Mouse (Mus musculus): ENCODE data around the gene Pklr. TPM values are rescaled to one million over a fixed set of nuclear protein-coding genes. Genes with fewer than 3 reads are reported as not detected.

Pklr gene
- polyA plus RNA-seq (2015; fragmentation: Nextera tagmentation; extraction: Ambion mirVana), result 0.30 TPM in 1 of 2 replicates, not detected in the other

DNA sequence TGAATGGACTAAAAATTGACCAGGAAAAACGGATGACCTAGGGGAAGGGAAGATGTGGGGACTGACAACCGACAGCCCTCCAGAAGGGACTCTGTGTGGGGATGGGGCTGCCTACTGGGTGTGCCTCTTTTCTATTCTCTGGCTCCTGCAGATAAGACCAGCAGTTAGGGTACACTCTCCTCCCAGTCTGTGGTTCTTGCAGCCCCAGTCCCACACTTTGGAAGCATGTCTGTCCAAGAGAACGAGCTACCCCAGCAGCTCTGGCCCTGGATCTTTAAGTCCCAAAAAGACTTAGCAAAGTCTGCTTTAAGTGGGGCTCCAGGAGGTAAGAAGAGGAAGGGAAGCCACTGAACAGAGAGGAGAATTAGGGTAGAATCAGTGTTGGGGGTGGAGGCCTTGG lies at the start of gene Pklr:
Gene Pklr, plus strand, starts transcription at position 185 of the 400 bp plus-strand sequence.
- Histone ChIP-seq H3K4me1 (ENCODE audit: control insufficient read depth, insufficient read depth, low read length) (peaks cover 5% of the 10 kb centered on the region), H3K36me3 (ENCODE audit: control insufficient read depth, insufficient read depth, low read length) (no peaks in the 10 kb centered on the region), H3K4me2 (ENCODE audit: low read length) (no peak within 1 kb of the TSS), H3K9me3 (replicated peaks; ENCODE audit: control insufficient read depth, low read length, poor library complexity, severe bottlenecking) (no peaks in the 10 kb centered on the region), H3K9ac (ENCODE audit: low read depth, low read length) (no peak within 1 kb of the TSS), H3K27ac (ENCODE audit: low read length) (no peak within 1 kb of the TSS), H3K27me3 (ENCODE audit: control insufficient read depth, insufficient read depth, low read depth, low read length) (no peaks in the 10 kb centered on the region), H3K4me3 (ENCODE audit: low read depth, low read length) (no peak within 1 kb of the TSS)
- ATAC-seq, result no peak
- 57% methylated on average over 3 of the region's 3 CpGs for WGBS

DNA sequence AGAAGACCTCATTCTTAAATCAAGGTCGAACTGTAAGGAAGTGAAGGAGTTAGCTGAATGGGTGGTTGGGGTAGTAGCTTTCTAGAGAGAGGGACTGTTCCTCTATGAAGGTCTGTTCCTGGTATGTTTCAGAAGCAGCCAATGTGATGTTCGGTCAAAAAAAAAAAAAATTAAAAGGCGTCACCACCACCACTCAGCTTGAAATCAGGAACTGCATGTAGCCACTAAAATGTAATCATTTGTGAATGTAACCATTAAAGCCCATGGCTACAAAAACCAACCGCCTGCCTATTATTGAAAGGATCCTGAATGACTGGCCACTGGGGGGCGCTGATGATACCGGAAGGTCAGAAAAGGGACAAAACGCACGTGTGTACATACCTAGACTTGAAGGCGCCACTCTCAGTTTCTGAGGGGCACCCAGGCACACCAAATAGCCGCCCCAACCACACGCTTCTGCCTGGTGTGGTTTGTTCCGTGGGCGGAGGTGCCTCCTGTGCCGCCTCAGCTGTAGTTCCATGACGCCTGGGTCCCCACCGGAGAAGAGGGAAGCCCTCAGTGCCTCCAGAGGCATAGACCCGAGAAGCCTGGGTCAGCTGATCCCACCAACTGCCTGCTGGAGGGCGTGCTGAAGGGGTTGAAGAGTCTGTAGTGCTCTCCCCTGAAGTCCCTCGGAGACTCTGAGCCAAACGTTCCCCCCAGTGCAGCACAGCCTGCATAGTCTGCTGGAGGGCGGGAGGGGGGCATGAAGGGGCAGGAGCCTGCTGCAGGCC lies 48.4 kb upstream of the Pklr start:
- Histone ChIP-seq H3K9ac (ENCODE audit: low read depth, low read length) (no peak overlapping the region), H3K36me3 (ENCODE audit: control insufficient read depth, insufficient read depth, low read length) (peaks cover 33% of the 10 kb centered on the region), H3K27ac (ENCODE audit: low read length) (no peak overlapping the region), H3K27me3 (ENCODE audit: control insufficient read depth, insufficient read depth, low read depth, low read length) (no peaks in the 10 kb centered on the region), H3K9me3 (replicated peaks; ENCODE audit: control insufficient read depth, low read length, poor library complexity, severe bottlenecking) (no peaks in the 10 kb centered on the region), H3K4me3 (ENCODE audit: low read depth, low read length) (no peak overlapping the region), H3K4me2 (ENCODE audit: low read length) (no peak overlapping the region), H3K4me1 (ENCODE audit: control insufficient read depth, insufficient read depth, low read length) (peaks cover 19% of the 10 kb centered on the region)
- 25% methylated on average over 19 of the region's 21 CpGs for WGBS
- no peak for ATAC-seq

DNA sequence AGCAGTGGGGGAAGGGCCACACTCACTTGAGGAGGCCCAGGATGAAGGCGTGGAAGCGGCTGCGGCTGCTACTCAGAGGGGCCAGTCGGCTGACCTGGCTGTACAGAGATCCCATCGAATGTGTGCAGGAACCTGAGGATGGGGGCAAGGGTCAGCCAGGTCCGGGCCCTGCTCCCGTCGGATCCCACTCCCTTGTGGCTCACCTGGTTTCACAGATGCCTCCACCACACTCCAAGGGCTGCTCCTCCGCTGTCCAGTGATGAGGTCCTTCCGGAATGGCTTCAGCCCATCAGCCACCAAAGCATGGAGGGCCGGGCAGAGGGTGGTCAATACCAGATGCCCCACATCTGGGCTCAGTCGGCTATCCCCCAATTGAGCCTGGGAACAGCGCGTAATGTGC lies 47.0 kb upstream of the Pklr start:
- Histone ChIP-seq H3K4me3 (ENCODE audit: low read depth, low read length) (no peak overlapping the region; the same call in 1 of the 2 replicates), H3K9ac (ENCODE audit: low read depth, low read length) (peak overlapping the region; percentile 86; the same call in 1 of the 2 replicates)
- 62% methylated on average over 14 of the region's 14 CpGs for WGBS

DNA sequence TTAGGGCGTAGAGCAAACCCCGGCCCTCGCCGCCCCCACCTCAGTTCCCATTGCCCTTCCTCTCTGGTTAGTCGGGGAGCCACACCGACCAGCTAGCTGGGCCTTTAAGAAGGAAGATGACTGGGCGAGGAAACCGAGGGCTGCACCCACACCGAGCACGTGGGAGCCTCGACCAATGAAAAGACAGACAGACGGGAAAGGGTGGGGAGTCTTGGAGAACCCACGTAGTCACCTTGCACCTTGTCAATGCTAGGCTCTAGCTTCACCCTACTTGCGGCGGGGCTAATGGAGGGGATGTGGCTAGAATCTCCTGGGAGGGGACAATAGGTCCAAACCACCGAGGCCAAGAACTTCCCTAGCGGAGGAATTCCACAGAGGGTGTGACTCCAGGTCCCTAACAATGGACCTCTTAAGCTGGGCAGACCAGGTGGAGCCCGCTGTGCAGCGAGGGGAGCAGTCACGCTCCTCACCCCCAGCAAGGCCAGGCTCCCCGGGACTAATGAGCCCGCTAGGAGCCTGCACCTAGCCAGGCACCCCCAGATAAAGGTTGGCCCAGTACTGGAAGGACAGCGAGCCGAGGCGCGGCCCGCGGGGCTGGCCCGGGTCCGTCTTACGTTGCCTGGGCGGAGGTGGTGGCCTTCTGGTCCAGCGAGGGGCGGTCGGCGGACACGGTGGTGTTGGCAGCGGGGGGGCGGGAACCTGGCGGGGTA lies 45.9 kb upstream of the Pklr start:
- Histone ChIP-seq H3K4me3 (ENCODE audit: low read depth, low read length) (peak overlapping the region; percentile 82), H3K4me2 (ENCODE audit: low read length) (peak overlapping the region; percentile 97), H3K27me3 (ENCODE audit: control insufficient read depth, insufficient read depth, low read depth, low read length) (no peaks in the 10 kb centered on the region), H3K9ac (ENCODE audit: low read depth, low read length) (peak overlapping the region; percentile 86), H3K9me3 (replicated peaks; ENCODE audit: control insufficient read depth, low read length, poor library complexity, severe bottlenecking) (no peaks in the 10 kb centered on the region), H3K4me1 (ENCODE audit: control insufficient read depth, insufficient read depth, low read length) (peaks cover 19% of the 10 kb centered on the region), H3K27ac (ENCODE audit: low read length) (peak overlapping the region; percentile 79), H3K36me3 (ENCODE audit: control insufficient read depth, insufficient read depth, low read length) (peaks cover 32% of the 10 kb centered on the region)
- ATAC-seq, result peak; percentile 73
- under 1% methylated on average over 37 of the region's 40 CpGs for WGBS

More for the DNA sequence above, 47.0 kb upstream of the Pklr start:
- no peak overlapping the region for H3K27ac ChIP-seq (ENCODE audit: low read length)
- H3K4me1 ChIP-seq (ENCODE audit: control insufficient read depth, insufficient read depth, low read length), result peaks cover 19% of the 10 kb centered on the region
- no peaks in the 10 kb centered on the region for H3K9me3 ChIP-seq (replicated peaks; ENCODE audit: control insufficient read depth, low read length, poor library complexity, severe bottlenecking)
- H3K4me2 ChIP-seq (ENCODE audit: low read length), result peak overlapping the region; percentile 97
- no peak for ATAC-seq
- H3K36me3 ChIP-seq (ENCODE audit: control insufficient read depth, insufficient read depth, low read length), result peaks cover 31% of the 10 kb centered on the region
- H3K27me3 ChIP-seq (ENCODE audit: control insufficient read depth, insufficient read depth, low read depth, low read length), result no peaks in the 10 kb centered on the region

DNA sequence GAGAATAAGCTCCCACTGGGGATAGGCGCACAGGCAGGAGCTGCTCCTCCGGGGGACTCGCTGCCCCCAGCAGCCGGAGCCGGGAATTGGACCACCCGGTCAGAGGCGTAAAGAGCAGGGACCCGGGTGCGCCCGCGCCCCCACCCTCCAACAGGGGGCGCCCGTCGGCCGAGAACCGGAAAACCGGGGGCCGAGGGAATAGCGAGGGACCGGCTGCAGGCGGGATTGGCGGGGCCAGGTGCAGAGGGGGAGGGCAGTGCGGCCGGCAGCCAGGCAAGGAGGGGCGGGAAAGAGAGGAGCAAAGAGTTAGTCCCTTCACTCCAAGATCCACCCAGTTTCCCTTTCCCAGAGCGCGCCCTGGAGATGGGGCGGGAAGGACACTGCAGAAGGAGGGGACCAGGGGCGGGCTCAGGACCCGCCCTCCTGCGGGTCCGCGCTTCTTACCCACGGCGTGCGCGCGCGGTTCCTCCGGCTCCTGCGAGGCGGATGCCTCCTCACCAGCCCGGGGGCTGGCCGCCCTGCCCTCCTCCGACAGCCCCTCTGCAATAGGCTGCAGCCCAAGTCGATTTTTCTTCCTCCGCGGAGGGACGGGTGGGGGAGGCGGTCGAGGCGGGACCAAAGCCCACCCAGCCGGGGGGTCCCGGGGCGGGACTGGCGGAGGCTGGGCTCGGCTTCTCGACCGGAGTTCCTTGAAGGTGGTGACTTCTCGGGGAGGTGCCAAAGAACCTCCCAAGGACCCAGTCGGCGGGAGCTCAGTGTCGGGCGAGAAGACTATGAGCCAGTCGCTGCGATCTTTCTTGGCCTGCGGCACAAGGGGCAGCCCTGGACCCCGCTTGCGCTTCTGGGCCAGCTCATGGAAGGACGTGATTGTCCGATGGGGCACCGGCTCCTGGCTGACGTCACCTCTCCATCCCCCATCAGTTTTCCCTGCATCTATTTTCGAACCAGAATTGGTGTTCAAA lies 45.0 kb upstream of the Pklr start:
- peak; percentile 46 for ATAC-seq
- under 1% methylated on average over 61 of the region's 74 CpGs for WGBS
- H3K4me1 ChIP-seq (ENCODE audit: control insufficient read depth, insufficient read depth, low read length), result peaks cover 19% of the 10 kb centered on the region
- H3K36me3 ChIP-seq (ENCODE audit: control insufficient read depth, insufficient read depth, low read length), result peaks cover 35% of the 10 kb centered on the region
- H3K27me3 ChIP-seq (ENCODE audit: control insufficient read depth, insufficient read depth, low read depth, low read length), result no peaks in the 10 kb centered on the region
- no peaks in the 10 kb centered on the region for H3K9me3 ChIP-seq (replicated peaks; ENCODE audit: control insufficient read depth, low read length, poor library complexity, severe bottlenecking)
- peak overlapping the region; percentile 82 for H3K4me3 ChIP-seq (ENCODE audit: low read depth, low read length)
- peak overlapping the region; percentile 97 for H3K4me2 ChIP-seq (ENCODE audit: low read length)
- peak overlapping the region; percentile 86 for H3K9ac ChIP-seq (ENCODE audit: low read depth, low read length)
- peak overlapping the region; percentile 79 for H3K27ac ChIP-seq (ENCODE audit: low read length)

DNA sequence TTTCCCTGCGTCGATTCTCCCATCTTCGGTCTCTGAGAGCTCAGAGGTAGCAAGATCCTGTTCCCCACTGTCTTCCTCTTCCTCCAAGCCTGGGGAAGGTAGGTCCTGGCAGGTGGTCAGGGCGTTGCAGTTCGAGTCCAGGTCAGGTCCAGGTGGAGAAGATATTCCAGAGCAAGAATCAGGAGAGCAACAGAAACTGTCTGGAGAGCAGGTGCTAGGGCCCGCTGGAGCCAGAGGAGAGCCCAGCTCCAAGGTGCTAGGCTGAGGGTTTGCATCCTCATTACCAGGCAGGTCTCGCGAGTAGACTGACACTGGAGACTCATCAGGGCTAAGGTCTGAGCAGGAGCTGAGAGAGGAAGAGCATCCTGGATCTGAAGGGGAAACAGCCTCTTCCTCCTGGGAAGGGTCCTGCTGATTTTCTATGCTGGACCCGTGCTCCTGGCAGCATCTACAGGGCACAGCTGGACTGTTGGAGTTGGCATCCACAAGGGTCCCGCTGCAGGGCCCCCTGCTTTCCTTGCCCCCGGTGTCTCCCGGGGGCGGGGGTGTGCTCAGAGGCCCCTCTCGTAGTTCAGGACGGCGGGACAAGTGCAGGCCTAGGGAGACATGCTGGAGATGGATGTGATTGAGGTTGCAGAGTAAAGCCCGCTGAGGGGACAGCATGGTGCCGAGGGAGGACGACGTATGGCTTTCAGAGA lies 44.0 kb upstream of the Pklr start:
- H3K4me3 ChIP-seq (ENCODE audit: low read depth, low read length), result peak overlapping the region; percentile 82
- H3K36me3 ChIP-seq (ENCODE audit: control insufficient read depth, insufficient read depth, low read length), result peaks cover 36% of the 10 kb centered on the region
- H3K4me2 ChIP-seq (ENCODE audit: low read length), result peak overlapping the region; percentile 97
- no peaks in the 10 kb centered on the region for H3K27me3 ChIP-seq (ENCODE audit: control insufficient read depth, insufficient read depth, low read depth, low read length)
- ATAC-seq, result no peak
- peaks cover 19% of the 10 kb centered on the region for H3K4me1 ChIP-seq (ENCODE audit: control insufficient read depth, insufficient read depth, low read length)
- peak overlapping the region; percentile 86 for H3K9ac ChIP-seq (ENCODE audit: low read depth, low read length)
- H3K9me3 ChIP-seq (replicated peaks; ENCODE audit: control insufficient read depth, low read length, poor library complexity, severe bottlenecking), result no peaks in the 10 kb centered on the region
- WGBS, result 7% methylated on average over 20 of the region's 20 CpGs
- peak overlapping the region; percentile 79 for H3K27ac ChIP-seq (ENCODE audit: low read length)

DNA sequence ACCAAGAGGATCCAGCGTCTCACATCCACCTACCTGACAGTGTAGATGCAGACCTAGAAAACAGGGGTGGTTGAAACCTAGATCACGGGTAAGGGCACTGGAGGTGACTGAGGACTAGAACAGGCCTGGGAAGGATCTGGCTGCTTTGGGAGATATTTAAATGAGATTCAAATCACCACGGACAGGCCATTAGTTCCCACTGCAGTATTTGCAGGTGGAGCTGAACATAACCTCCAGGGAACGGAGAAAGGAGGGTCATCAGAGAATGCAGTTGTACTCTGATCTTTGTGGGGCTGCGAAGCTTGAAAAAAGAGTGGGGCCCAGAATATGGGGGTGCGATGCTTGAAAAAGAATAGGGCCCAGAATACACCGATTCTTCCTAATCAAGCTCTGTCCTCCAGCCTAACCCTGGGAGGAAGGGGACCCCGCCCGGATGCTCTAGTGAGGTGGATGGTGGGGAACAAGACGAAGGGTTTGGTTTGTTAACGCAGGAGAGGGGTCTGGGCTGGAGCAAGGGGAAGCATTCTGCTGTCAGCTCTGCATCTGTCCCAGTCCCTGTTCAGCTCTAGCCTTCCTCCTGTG lies 43.3 kb upstream of the Pklr start:
- H3K4me2 ChIP-seq (ENCODE audit: low read length), result peak overlapping the region; percentile 97
- H3K36me3 ChIP-seq (ENCODE audit: control insufficient read depth, insufficient read depth, low read length), result peaks cover 36% of the 10 kb centered on the region
- peak overlapping the region; percentile 74 for H3K27ac ChIP-seq (ENCODE audit: low read length)
- no peaks in the 10 kb centered on the region for H3K9me3 ChIP-seq (replicated peaks; ENCODE audit: control insufficient read depth, low read length, poor library complexity, severe bottlenecking)
- 11% methylated on average over 11 of the region's 11 CpGs for WGBS
- H3K4me3 ChIP-seq (ENCODE audit: low read depth, low read length), result peak overlapping the region; percentile 82
- peak; percentile 32 for ATAC-seq
- H3K9ac ChIP-seq (ENCODE audit: low read depth, low read length), result peak overlapping the region; percentile 86
- H3K4me1 ChIP-seq (ENCODE audit: control insufficient read depth, insufficient read depth, low read length), result peaks cover 19% of the 10 kb centered on the region
- no peaks in the 10 kb centered on the region for H3K27me3 ChIP-seq (ENCODE audit: control insufficient read depth, insufficient read depth, low read depth, low read length)

DNA sequence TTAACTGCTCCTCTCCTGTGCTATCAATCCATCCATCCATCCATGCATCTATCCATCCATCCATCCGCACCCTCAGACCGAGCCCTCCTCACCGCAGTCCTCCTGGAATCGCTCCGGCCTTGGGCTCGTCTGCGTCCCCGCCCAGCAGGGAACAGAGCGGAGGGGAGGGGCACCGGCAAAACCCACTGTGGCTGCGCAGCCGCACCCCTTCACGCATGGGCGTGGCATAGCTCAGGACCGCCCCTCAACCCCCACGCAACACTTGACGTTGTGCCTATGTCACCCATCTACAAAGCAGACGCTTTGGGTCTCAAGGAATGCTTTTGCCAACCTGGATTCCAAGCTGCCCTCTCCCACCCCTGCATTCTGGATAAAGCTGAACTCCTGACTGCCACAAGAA lies 42.8 kb upstream of the Pklr start, which contains the start of gene Rusc1:
Gene Rusc1, minus strand, starts transcription at position 137 of the 400 bp plus-strand sequence.
- H3K27ac ChIP-seq (ENCODE audit: low read length), result peak within 1 kb of the TSS; percentile 74
- no peaks in the 10 kb centered on the region for H3K9me3 ChIP-seq (replicated peaks; ENCODE audit: control insufficient read depth, low read length, poor library complexity, severe bottlenecking)
- H3K4me1 ChIP-seq (ENCODE audit: control insufficient read depth, insufficient read depth, low read length), result peaks cover 19% of the 10 kb centered on the region
- H3K4me3 ChIP-seq (ENCODE audit: low read depth, low read length), result peak within 1 kb of the TSS; percentile 82
- peak within 1 kb of the TSS; percentile 97 for H3K4me2 ChIP-seq (ENCODE audit: low read length)
- ATAC-seq, result peak; percentile 84
- no peaks in the 10 kb centered on the region for H3K27me3 ChIP-seq (ENCODE audit: control insufficient read depth, insufficient read depth, low read depth, low read length)
- WGBS, result under 1% methylated on average over 18 of the region's 18 CpGs
- peaks cover 34% of the 10 kb centered on the region for H3K36me3 ChIP-seq (ENCODE audit: control insufficient read depth, insufficient read depth, low read length)
- peak within 1 kb of the TSS; percentile 86 for H3K9ac ChIP-seq (ENCODE audit: low read depth, low read length)

Data from midbrain, embryonic 16.5 days (tissue).